ENCODE assay signal across 16 mouse cellular contexts in genomic region chr13:97618190-97618586, GRCm38 (mm10).
DNase-seq lines count a peak whose midpoint lies in the region; ATAC-seq and TF ChIP-seq lines count a peak whose summit lies in the region.
"Had no signal": no experiment of that assay in that cellular context is flagged by ENCODE, and none has a peak within 500 bp of the region (broad histone marks: within the 10 kb centered on the region; RNA-seq: fewer than 3 reads in every experiment).

No protein-coding gene starts in this region.

- TF ChIP-seq CTCF in lung, postnatal 0 days (IDR thresholded peaks at IDR 0.05) = no peak

- no peak overlapping the region for H3K4me3 ChIP-seq in lung, embryonic 16.5 days (ENCODE audit: low read length)
- no peak overlapping the region for H3K4me3 ChIP-seq in lung, postnatal 0 days (ENCODE audit: low read depth, low read length)
- no peak overlapping the region for H3K4me3 ChIP-seq in intestine, embryonic 14.5 days (ENCODE audit: low read depth, low read length)
- no peak overlapping the region for H3K4me3 ChIP-seq in stomach, embryonic 15.5 days (replicated peaks)
- no peak overlapping the region for H3K4me3 ChIP-seq in forebrain, embryonic 12.5 days (replicated peaks)
- H3K4me3 ChIP-seq: erythroblast, embryonic 14.5 days; liver, embryonic 15.5 days; midbrain, embryonic 13.5 days; neural tube, embryonic 13.5 days had no signal

- peak overlapping the region; percentile 8; the same call in 1 of the 2 replicates for H3K4me2 ChIP-seq in lung, embryonic 16.5 days (ENCODE audit: low read depth, low read length)
- H3K4me2 ChIP-seq in lung, postnatal 0 days (replicated peaks; ENCODE audit: low read depth, low read length) = no peak overlapping the region
- H3K4me2 ChIP-seq in intestine, embryonic 14.5 days (ENCODE audit: low read length) = no peak overlapping the region
- H3K4me2 ChIP-seq in stomach, embryonic 15.5 days = no peak overlapping the region
- H3K4me2 ChIP-seq in forebrain, embryonic 12.5 days = no peak overlapping the region
- H3K4me2 ChIP-seq: liver, embryonic 15.5 days; midbrain, embryonic 13.5 days; neural tube, embryonic 13.5 days had no signal

- peak; percentile 92 for DNase-seq in heart, adult 11 months
- DNase-seq in heart, adult 8-10 months (ENCODE audit: low spot score) = no peak
- no peak for DNase-seq in lung, postnatal 0 days (ENCODE audit: low spot score)
- no peak for DNase-seq in intestine, embryonic 14.5 days (ENCODE audit: low spot score)
- no peak for DNase-seq in left cerebral cortex, postnatal 14 days (ENCODE audit: low spot score in 2 of 2)
- DNase-seq: cerebellum, postnatal 14 days; right cerebral cortex, postnatal 25 days; thymus, adult 2 months had no signal

- intact Hi-C loops in left cerebral cortex, postnatal 14 days (cut with DNase I) = no loop called here

- no peak for TF ChIP-seq EP300 in lung, postnatal 0 days (IDR thresholded peaks at IDR 0.05)

- ATAC-seq in lung, embryonic 16.5 days (ENCODE audit: low read depth) = peak; percentile 24
- ATAC-seq in lung, postnatal 0 days = no peak
- ATAC-seq in intestine, embryonic 14.5 days (replicated peaks; ENCODE audit: low FRiP score, low TSS enrichment, low read depth) = 0 out of 2 replicates have a peak, but pooled peaks have one; percentile 36
- ATAC-seq in stomach, embryonic 15.5 days (ENCODE audit: insufficient read depth, low FRiP score, low read depth) = 0 out of 2 replicates have a peak, but pooled peaks have one; percentile 23
- ATAC-seq in forebrain, embryonic 12.5 days (ENCODE audit: low FRiP score) = no peak
- ATAC-seq: inflammation-experienced regulatory T-cells, adult 6 months; midbrain, embryonic 13.5 days had no signal

- H3K4me1 ChIP-seq in lung, embryonic 16.5 days (replicated peaks; ENCODE audit: control insufficient read depth, insufficient read depth, low read length) = peaks cover 16% of the 10 kb centered on the region
- H3K4me1 ChIP-seq in lung, postnatal 0 days (ENCODE audit: insufficient read depth, low read depth, low read length) = peaks cover 5% of the 10 kb centered on the region; the same call in 1 of the 2 replicates
- H3K4me1 ChIP-seq in intestine, embryonic 14.5 days (replicated peaks; ENCODE audit: control insufficient read depth, insufficient read depth, low read length) = peaks cover 14% of the 10 kb centered on the region; the same call in 1 of the 2 replicates
- peaks cover 13% of the 10 kb centered on the region for H3K4me1 ChIP-seq in stomach, embryonic 15.5 days
- H3K4me1 ChIP-seq in forebrain, embryonic 12.5 days = no peaks in the 10 kb centered on the region
- H3K4me1 ChIP-seq: midbrain, embryonic 13.5 days had no signal

- no peaks in the 10 kb centered on the region for H3K27me3 ChIP-seq in lung, embryonic 16.5 days (ENCODE audit: control insufficient read depth, insufficient read depth, low read depth, low read length)
- no peaks in the 10 kb centered on the region for H3K27me3 ChIP-seq in lung, postnatal 0 days (replicated peaks; ENCODE audit: insufficient read depth, low read length)
- H3K27me3 ChIP-seq in intestine, embryonic 14.5 days (replicated peaks; ENCODE audit: control insufficient read depth, insufficient read depth, low read length) = no peaks in the 10 kb centered on the region
- no peaks in the 10 kb centered on the region for H3K27me3 ChIP-seq in stomach, embryonic 15.5 days (replicated peaks)
- H3K27me3 ChIP-seq in forebrain, embryonic 12.5 days = no peaks in the 10 kb centered on the region
- H3K27me3 ChIP-seq: liver, embryonic 15.5 days; midbrain, embryonic 13.5 days; neural tube, embryonic 13.5 days had no signal

- 51% methylated on average over 6 of the region's 6 CpGs for WGBS in lung, embryonic 16.5 days
- 54% methylated on average over 6 of the region's 6 CpGs for WGBS in lung, postnatal 0 days
- 54% methylated on average over 6 of the region's 6 CpGs for WGBS in intestine, embryonic 14.5 days
- 54% methylated on average over 6 of the region's 6 CpGs for WGBS in stomach, embryonic 15.5 days
- 91% methylated on average over 6 of the region's 6 CpGs for WGBS in forebrain, embryonic 12.5 days

- no peak overlapping the region for H3K9ac ChIP-seq in lung, embryonic 16.5 days (ENCODE audit: low read length)
- no peak overlapping the region for H3K9ac ChIP-seq in lung, postnatal 0 days (replicated peaks; ENCODE audit: low read depth)
- no peak overlapping the region for H3K9ac ChIP-seq in intestine, embryonic 14.5 days (ENCODE audit: low read length)
- H3K9ac ChIP-seq in stomach, embryonic 15.5 days = no peak overlapping the region
- no peak overlapping the region for H3K9ac ChIP-seq in forebrain, embryonic 12.5 days
- H3K9ac ChIP-seq: liver, embryonic 15.5 days; midbrain, embryonic 13.5 days; neural tube, embryonic 13.5 days had no signal

- peak overlapping the region; percentile 86 for H3K27ac ChIP-seq in lung, embryonic 16.5 days (ENCODE audit: low read length)
- H3K27ac ChIP-seq in lung, postnatal 0 days (ENCODE audit: low read length) = no peak overlapping the region
- peak overlapping the region; percentile 78; the same call in 1 of the 2 replicates for H3K27ac ChIP-seq in intestine, embryonic 14.5 days (ENCODE audit: low read depth)
- H3K27ac ChIP-seq in stomach, embryonic 15.5 days = peak overlapping the region; percentile 53
- no peak overlapping the region for H3K27ac ChIP-seq in forebrain, embryonic 12.5 days
- H3K27ac ChIP-seq: liver, embryonic 15.5 days; midbrain, embryonic 13.5 days; neural tube, embryonic 13.5 days had no signal

- H3K36me3 ChIP-seq in lung, embryonic 16.5 days (ENCODE audit: control insufficient read depth, insufficient read depth, low read length) = no peaks in the 10 kb centered on the region
- H3K36me3 ChIP-seq in lung, postnatal 0 days (ENCODE audit: insufficient read depth, low read length) = no peaks in the 10 kb centered on the region
- H3K36me3 ChIP-seq in intestine, embryonic 14.5 days (ENCODE audit: control insufficient read depth, insufficient read depth, low read length) = no peaks in the 10 kb centered on the region
- no peaks in the 10 kb centered on the region for H3K36me3 ChIP-seq in stomach, embryonic 15.5 days
- H3K36me3 ChIP-seq in forebrain, embryonic 12.5 days (replicated peaks) = no peaks in the 10 kb centered on the region
- H3K36me3 ChIP-seq: liver, embryonic 15.5 days; midbrain, embryonic 13.5 days; neural tube, embryonic 13.5 days had no signal

- H3K9me3 ChIP-seq in lung, embryonic 16.5 days (ENCODE audit: control insufficient read depth, low read length) = no peaks in the 10 kb centered on the region
- H3K9me3 ChIP-seq in lung, postnatal 0 days (ENCODE audit: low read length) = no peaks in the 10 kb centered on the region
- no peaks in the 10 kb centered on the region for H3K9me3 ChIP-seq in intestine, embryonic 14.5 days (ENCODE audit: control insufficient read depth, low read length)
- no peaks in the 10 kb centered on the region for H3K9me3 ChIP-seq in stomach, embryonic 15.5 days
- no peaks in the 10 kb centered on the region for H3K9me3 ChIP-seq in forebrain, embryonic 12.5 days
- H3K9me3 ChIP-seq: liver, embryonic 15.5 days; midbrain, embryonic 13.5 days; neural tube, embryonic 13.5 days had no signal

Comparison
In these comparisons a context has a peak if more than half of its experiments do, and no peak if none do; other contexts are left out.
1. ATAC-seq: peak in lung, embryonic 16.5 days (single experiment), intestine, embryonic 14.5 days (single experiment) and stomach, embryonic 15.5 days (single experiment); none in lung, postnatal 0 days (single experiment) and forebrain, embryonic 12.5 days (single experiment).
2. H3K27ac ChIP-seq: peak in lung, embryonic 16.5 days (single experiment), intestine, embryonic 14.5 days (single experiment) and stomach, embryonic 15.5 days (single experiment); none in lung, postnatal 0 days (single experiment) and forebrain, embryonic 12.5 days (single experiment).